Mouse (Mus musculus) urinary bladder, postnatal 36 days (tissue): ENCODE measurements around the gene Cux2.

ENCODE experiments used
- DNase-seq, 2 experiments: peaks; one replicate each; pipeline ENCODE4 v3.0.0; 2022; ENCODE audit warnings: low spot score in 2 of 2, mixed read lengths in 1 of 2

The Cux2 gene

GRCm38 (mm10) chr5:122050017-122050831 lies at the start of gene Cux2:
Gene Cux2 (minus strand): TSS chr5:122050102.
- peak; percentile 50 to 56 for DNase-seq

GRCm38 (mm10) chr5:122094439-122094838 lies 44.5 kb upstream of the Cux2 start:
- no peak for DNase-seq

DNA sequence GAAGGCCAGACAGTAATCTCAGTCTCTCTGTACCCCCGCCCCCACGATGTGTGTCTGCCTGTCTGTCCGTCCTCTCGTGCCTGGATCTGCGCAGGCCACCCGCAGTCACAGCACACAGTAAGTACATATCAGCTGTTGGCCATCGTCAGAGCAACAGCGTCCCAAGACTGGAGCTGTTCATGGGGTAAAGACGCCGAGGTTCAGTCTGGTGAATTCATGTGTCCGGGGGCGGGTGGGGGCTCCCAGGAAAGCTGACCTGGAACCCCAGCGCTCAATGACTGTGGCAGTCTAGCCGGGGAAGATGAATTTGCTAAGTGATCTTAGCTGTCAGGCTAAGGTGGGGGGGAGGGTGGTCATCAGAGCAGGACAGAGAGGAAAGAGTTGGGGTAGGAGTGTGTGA lies 43.8 kb upstream of the Cux2 start:
- DNase-seq, result no peak

- DNase-seq, result no peak
These were observed 42.9 kb upstream of the Cux2 start for GRCm38 (mm10) chr5:122092794-122093193.

- DNase-seq, result peak; percentile 4 to 23
These were observed 41.2 kb upstream of the Cux2 start for GRCm38 (mm10) chr5:122091070-122091469.

- no peak for DNase-seq
These were observed 39.8 kb upstream of the Cux2 start for GRCm38 (mm10) chr5:122089664-122090063.

- DNase-seq, result peak; percentile 78 to 83
These were observed 39.0 kb upstream of the Cux2 start for GRCm38 (mm10) chr5:122088917-122089316.

- DNase-seq, result no peak
These were observed 36.2 kb upstream of the Cux2 start for GRCm38 (mm10) chr5:122086121-122086520.

DNA sequence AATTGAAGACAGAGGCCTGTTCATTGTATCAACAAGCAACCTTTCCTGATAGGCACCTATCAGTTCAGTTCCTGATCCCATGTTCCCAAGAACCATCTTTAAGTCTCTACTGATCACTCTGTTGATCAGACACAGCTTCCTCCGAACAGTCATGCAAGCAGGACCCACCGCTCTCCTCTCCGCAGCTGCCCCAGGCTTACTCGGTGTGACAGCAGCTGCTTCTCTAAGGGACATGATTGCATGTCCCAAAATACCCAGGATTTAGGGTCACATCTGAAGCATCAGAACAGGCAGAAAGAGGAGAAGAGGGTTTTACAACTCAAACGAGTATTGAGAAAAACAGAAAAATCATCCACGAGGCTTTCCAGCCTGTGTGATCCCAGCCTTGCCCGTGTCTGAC lies 35.4 kb upstream of the Cux2 start:
- no peak for DNase-seq

- no peak for DNase-seq
These were observed 34.6 kb upstream of the Cux2 start for GRCm38 (mm10) chr5:122084470-122084869.

- no peak for DNase-seq
These were observed 33.4 kb upstream of the Cux2 start for GRCm38 (mm10) chr5:122083282-122083681.

- DNase-seq, result no peak
These were observed 31.6 kb upstream of the Cux2 start for GRCm38 (mm10) chr5:122081471-122081870.

DNA sequence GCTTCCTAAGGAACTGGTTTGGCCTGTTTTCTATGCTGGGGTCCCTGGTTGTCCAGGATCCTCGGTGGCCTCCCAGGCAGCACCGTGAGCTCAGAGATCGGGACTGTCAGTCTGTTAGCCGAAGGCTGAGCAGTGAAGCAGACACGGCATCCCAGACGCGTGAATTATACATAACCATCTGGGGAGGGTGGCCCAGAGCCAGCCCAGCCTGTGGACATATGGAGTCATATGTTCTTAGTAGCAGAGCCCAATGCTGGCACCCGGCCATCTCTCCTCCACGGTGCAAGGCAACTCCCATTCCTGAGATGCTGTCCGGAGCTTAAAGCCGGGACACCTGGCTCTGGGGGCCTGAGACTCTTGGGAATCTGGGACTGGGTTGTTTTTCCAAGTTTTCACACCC lies 31.0 kb upstream of the Cux2 start:
- DNase-seq, result no peak

DNA sequence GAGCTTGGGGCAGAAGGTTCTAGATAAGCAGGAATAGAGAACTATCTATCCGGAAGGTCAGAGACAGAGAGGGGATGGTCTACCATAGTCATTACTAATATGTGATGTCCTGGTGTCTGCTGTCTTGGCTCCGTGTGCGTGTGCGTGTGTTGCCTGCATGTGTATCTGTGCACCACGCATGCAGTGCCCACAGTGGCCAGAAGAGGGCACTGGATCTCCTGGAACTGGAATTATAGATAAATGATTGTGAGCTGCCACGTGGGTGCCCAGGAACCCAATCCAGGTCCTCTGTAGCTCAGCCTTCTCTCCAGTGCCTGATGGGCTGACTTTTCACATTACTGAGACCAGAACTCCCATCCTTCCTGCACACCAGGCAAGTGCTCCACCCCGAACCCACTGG lies 29.9 kb upstream of the Cux2 start:
- DNase-seq, result no peak

- no peak for DNase-seq
These were observed 27.3 kb upstream of the Cux2 start for GRCm38 (mm10) chr5:122077244-122077643.

DNA sequence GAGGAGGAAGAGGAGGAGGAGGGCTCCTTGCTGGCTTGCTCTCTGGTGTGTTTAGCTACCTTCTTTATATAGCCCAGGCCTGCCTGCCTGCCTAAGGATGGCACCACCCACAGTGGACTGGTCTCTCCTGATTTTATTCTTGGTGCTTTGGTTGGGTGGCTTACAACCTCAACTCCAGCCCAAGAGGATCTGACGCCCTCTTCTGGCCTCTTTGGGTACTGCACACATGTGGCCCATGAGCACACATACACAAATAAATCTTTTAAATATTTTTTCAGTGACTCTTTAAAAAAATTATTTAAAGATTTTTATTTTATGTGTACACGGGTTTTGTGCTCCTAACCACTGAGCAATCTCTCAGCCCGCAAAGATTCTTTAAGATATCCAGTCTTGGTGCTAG lies 25.8 kb upstream of the Cux2 start:
- DNase-seq, result no peak

DNA sequence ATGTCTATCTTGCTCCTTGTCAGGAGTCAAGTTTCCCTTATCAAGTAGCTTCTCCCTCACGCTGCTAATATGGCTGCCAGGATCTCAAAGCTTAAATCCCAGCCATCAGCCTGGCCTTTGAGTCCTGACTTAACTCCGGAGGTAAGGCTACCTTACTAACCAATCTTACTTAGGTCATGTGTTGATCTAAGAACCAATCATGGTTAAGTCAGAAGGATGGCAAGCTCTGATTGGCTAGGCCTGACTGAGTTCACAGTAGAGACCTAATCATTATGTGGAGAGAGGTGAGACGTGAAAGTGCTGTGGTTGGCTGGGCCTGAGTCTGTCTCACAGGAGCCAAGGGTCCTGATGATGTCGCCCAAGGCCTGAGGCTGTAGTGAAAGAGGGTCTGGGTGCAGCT lies 22.1 kb upstream of the Cux2 start:
- DNase-seq, result no peak

DNA sequence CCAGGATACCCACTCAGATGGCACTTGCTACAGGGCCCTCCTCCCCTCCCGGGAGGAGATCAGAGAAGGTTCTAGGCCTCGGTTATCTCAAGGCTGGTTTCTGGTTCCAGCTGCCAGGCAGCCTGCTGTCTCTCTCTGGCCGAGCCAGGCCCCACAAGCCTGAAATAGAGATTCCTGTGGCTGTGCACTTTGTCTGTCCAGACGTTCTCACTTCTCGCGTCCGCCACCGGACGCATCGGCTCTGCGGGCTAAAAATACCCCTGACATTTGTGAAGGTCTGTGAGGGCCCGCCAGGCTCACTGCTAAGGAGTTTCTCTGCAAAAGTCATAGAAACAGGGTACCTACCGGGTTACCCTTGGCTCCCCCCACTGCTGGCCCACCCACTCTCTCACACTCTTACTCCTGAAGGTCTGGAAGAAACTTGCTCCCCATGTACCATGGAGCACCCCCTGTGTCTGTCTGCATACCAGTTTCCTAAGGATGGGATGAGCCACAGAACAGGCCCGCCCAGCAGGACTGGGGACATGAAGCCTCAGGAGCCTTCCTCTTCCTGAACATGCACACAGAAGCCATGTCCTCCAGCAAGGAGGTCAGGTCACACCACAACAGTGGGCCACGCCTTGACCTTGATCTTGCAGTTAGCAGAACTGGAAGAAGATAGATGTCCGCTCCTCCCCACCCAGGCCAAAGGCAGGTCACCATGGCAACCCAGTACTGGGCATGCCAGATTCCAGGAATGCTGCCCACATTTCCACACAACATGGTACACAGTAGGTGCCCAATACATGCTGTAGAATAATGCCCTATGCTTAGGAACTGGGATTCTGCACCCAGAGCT lies 21.3 kb upstream of the Cux2 start:
- DNase-seq, result no peak

GRCm38 (mm10) chr5:122068563-122068962 lies 18.7 kb upstream of the Cux2 start:
- DNase-seq, result no peak

DNA sequence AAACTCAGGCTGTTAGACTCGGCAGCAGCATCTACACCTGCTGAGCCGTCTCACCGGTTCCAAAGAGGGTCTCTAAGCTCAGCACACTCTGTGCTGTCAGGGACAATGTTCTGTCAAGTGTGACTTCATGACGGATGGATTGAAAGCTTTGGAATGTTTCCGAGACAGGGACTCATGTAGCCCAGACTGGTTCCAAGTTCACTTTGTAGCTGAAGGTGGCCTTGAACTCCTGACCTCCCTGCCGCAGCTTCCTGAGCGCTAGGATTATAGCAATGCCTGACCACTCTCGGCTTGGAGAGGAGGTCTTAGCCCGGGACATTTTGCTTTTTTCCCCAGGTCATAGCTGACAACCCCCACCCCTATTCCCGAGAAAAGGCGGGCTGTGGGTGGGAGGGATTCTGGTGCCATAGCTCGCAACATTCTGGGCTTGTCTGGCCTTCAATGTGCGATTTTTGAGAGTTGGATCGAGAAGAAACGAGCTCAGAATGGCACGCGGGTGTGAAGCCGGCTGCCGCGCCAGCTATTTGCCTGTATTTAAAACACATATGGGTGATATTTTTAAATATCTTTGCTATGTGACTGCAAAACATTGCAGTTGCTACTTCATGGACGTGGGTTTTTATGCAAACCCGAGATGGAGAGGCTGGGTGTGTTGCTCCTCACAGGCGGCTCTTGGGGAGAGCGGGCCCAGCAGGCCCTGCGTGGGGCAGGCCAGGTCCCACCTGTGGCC lies 13.5 kb upstream of the Cux2 start:
- DNase-seq, result no peak

DNA sequence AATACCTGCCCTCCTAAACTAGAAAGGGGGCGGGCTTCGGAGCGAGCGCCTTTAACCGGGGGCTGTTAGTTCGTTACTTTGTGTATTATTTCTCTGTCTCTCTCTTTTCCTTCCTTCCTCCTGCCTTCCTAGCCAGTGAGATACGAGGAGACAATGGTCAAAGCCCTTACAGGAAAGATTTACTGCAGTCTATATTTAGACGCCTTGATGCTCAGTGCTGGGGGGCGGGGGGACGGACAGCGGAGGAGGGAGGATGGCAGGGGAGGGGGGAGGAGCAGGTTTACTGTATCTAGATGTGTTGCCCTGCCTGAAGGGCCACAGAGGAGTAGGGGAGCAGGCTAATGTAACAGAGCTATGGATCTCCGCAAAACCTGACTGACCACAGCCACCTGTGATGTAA lies 12.6 kb upstream of the Cux2 start:
- no peak for DNase-seq

- no peak for DNase-seq
These were observed 10.9 kb upstream of the Cux2 start for GRCm38 (mm10) chr5:122060767-122061333.
